Mouse (Mus musculus) spleen, adult 2 months (tissue): ENCODE measurements around the gene Etl4. TPM values are rescaled to one million over a fixed set of nuclear protein-coding genes. Genes with fewer than 3 reads are reported as not detected.

Source experiments
- DNase-seq, 2 experiments: peaks; one replicate each; pipeline versions ENCODE4 v3.0.0 to v3.0.0-alpha.2; 2012 to 2021; ENCODE audit warnings: low spot score in 2 of 2, low read depth in 1 of 2
- H3K27ac ChIP-seq: fragments of 200-500 bp; 2 replicates; pipeline ENCODE4 v1.5.1; 2012; ENCODE audit warnings: low read length, inconsistent platforms; ENCODE audit not compliant: insufficient read depth
- H3K27me3 ChIP-seq: fragments of 200-500 bp; 2 replicates; pipeline ENCODE4 v1.6.1; 2012; ENCODE audit warnings: mild to moderate bottlenecking, moderate library complexity, low read length, inconsistent platforms; ENCODE audit not compliant: control insufficient read depth, insufficient read depth
- H3K36me3 ChIP-seq: fragments of 200-500 bp; 2 replicates; pipeline ENCODE4 v1.6.1; 2012; ENCODE audit warnings: mild to moderate bottlenecking, low read length, inconsistent platforms; ENCODE audit not compliant: control insufficient read depth, insufficient read depth
- H3K4me1 ChIP-seq: fragments of 200-500 bp; 2 replicates; pipeline ENCODE4 v1.6.1; 2011; ENCODE audit warnings: inconsistent platforms; ENCODE audit not compliant: control insufficient read depth, insufficient read depth, insufficient read length
- H3K4me3 ChIP-seq: fragments of 200-500 bp; 2 replicates; pipeline ENCODE4 v1.5.1; 2011; ENCODE audit warnings: mild to moderate bottlenecking, inconsistent platforms; ENCODE audit not compliant: insufficient read depth, insufficient read length; ENCODE audit errors: extremely low read depth
- CTCF ChIP-seq: fragments of 200-500 bp; IDR thresholded peaks from 2 replicates; pipeline ENCODE4 v1.5.1; 2011; ENCODE audit warnings: mild to moderate bottlenecking, inconsistent platforms; ENCODE audit not compliant: insufficient read depth, insufficient read length, insufficient replicate concordance; ENCODE audit errors: extremely low read depth
- POLR2A ChIP-seq: fragments of 200-500 bp; IDR thresholded peaks from 2 replicates; pipeline ENCODE4 v1.6.1; 2011; ENCODE audit warnings: low read depth, low read length, inconsistent platforms
- WGBS: fragments of 180-500 bp; shearing (Covaris S2); methylation state at CpG from one replicate; pipeline ENCODE4 v1.1.7; 2018; 5-methylcytosine and 5-hydroxymethylcytosine counted together
- polyA plus RNA-seq: library from polyadenylated mRNA; depleted of rRNA; stranded (reverse); fragments of >200 nt; gene quantifications from 2 replicates; pipeline ENCODE4 v1.2.3, GENCODE M21; 2012

Gene Etl4
- polyA plus RNA-seq, 1 experiment = 5.3 TPM

DNA sequence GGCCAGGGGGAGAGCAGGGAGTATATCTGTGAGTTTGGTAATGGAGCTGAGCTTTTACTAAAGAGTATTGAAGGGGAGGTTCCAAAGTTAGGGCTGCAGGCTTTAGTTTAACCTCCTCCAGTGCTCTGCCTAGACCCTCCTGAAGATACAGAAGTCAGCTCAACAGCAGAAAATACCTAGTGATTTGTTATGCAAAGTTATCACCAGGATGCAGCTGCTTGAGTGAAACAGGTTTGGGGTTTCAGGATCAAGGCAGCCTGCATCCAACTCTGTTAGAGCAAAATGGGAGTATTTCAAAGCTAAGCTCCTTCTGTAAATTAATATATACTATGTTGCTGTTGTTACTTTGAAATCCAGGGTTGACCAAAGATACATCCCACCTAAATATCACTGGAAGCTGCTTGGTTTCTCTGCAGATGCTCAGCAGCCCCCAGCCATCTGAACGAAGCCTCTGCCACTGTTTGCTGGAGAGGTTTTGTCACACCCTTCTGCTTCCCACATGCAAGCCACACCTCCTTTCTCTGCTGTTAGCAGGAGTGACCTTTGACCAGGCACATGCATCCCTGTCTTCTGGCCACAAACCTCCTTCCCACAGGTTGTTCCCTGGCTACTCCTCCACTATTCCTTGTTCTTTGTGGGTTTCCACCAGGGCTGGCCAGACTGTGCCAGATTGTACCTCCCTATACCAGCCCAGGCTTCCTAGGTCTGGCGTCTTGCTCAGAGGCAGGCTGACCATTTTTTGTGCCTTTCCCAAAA lies 814.6 kb downstream of the Etl4 start:
- no peak overlapping the region for H3K4me3 ChIP-seq
- WGBS = 62% methylated on average over 2 of the region's 2 CpGs
- DNase-seq = no peak
- H3K4me1 ChIP-seq = no peaks in the 10 kb centered on the region
- TF ChIP-seq CTCF = no peak
- TF ChIP-seq POLR2A = no peak
- H3K27ac ChIP-seq = no peak overlapping the region
- no peaks in the 10 kb centered on the region for H3K36me3 ChIP-seq
- no peaks in the 10 kb centered on the region for H3K27me3 ChIP-seq

DNA sequence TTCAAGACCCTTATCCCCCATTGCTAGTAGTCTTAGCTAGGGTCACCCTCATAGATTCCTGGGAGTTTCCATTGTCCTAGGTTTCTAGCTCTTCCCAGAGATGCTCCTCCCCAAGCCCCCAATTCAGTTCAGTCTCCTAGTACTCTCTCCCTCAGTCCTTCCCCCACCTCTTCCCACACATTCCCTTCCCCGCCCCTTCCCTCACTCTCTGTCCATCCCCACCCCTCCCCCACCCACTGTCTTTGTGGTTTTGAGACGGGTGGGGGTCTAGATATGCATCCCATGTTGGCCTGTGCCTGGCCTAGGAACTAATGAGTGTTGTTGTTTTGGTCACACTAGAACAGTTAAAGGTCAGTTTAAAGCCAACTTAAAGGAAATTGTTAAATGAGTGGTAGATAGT lies 817.4 kb downstream of the Etl4 start:
- TF ChIP-seq CTCF (no peak), POLR2A (no peak)
- no peaks in the 10 kb centered on the region for H3K4me1 ChIP-seq
- no peak overlapping the region for H3K4me3 ChIP-seq
- H3K27ac ChIP-seq = no peak overlapping the region
- 79% methylated on average over 2 of the region's 2 CpGs for WGBS
- no peak for DNase-seq
- no peaks in the 10 kb centered on the region for H3K36me3 ChIP-seq
- no peaks in the 10 kb centered on the region for H3K27me3 ChIP-seq

GRCm38 (mm10) chr2:20727752-20728438 lies 818.3 kb downstream of the Etl4 start:
- H3K27me3 ChIP-seq = no peaks in the 10 kb centered on the region
- no peaks in the 10 kb centered on the region for H3K36me3 ChIP-seq
- TF ChIP-seq CTCF = no peak
- no peak for TF ChIP-seq POLR2A
- no peak overlapping the region for H3K27ac ChIP-seq
- no peaks in the 10 kb centered on the region for H3K4me1 ChIP-seq
- no peak overlapping the region for H3K4me3 ChIP-seq
- DNase-seq = no peak
- 59% methylated on average over 6 of the region's 6 CpGs for WGBS

DNA sequence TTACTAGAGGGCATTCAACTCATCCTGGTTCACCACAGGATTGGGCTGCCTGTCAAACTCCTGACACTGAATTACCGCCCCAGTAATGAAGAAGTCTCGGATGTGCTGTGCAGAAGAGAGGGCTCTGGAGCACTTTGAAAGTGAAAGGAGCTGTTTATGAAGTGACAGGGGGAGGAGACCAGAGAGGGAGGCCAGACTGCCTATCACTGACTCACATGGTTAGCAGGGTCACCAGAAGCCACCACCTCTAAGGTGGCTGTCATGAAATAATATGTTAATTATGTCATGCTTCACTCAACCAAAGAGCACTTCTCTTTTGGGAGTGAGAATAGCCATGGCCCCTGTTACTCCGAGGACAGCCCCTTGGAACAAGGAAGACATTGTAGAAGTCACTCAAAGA lies 825.9 kb downstream of the Etl4 start:
- Histone ChIP-seq H3K4me3 (no peak overlapping the region), H3K4me1 (no peaks in the 10 kb centered on the region), H3K27me3 (no peaks in the 10 kb centered on the region), H3K36me3 (no peaks in the 10 kb centered on the region), H3K27ac (no peak overlapping the region)
- TF ChIP-seq POLR2A (no peak), CTCF (no peak)
- DNase-seq = no peak
- 65% methylated on average over 3 of the region's 3 CpGs for WGBS

DNA sequence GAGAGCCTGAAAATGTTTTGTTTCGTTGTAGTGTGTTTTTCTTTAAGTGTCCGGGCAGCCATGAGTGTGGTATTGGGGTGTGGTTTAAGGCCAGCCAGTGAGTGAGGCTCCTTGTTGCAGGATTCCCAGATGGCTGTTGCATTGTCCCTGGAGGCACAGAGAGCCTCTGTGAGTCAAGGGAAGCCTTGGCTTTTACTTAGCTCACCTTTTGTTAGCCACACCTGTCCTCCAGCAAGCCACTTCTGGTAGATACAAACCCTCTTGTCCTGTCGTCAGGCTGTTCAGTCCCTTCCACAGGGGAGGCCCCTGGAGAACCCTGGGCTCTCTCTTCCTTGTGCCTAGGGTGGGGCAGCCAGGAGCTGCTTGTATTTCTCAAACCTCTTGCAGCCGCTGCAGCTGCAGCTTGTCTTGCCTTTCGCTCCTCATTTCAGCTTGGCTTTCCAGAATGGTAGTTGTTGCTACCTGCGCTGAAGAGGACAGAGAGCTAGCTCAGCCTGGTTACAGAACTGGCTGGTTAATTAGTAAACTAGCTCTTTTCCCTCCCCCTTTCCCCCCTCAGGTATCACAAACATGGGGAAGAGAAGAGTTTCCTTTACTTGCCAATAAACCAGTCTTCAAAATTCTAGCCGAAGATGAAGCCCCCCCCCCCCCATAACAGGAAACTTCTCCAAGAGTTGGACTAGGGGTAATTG lies 826.9 kb downstream of the Etl4 start:
- TF ChIP-seq CTCF (no peak), POLR2A (no peak)
- H3K4me3 ChIP-seq = no peak overlapping the region

DNA sequence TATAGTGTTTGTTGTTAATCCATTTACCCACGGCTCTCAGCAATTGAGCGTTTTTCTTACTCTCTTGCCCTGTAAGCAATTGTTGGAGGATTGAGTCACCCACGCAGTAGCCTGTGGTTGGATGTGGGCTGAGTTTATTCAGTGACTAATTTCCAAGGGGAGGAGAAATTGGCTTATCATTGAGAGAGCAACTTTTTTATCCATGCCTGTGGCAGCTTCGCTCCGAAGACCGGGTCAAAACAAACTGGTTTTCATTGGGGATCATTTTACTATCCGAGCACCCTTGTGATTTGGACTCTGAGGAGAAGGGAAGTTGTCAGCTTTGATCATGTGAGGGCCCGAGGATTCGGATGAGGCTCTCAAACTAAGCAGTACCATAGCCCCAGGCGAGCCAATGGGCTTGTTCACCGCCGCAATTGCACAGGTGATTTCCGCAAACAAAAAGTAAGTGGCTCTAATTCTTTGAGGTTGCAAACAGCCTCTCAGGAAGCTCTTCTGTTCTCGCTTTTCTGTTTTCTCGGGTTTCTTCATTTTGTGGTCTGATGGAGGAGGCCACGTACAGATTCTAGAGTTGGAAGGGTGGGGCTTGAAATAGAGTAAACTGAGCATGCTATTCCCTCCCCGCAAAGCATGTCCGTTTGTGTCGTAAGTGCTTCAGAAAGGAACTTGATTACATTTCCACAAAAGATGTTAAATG lies 827.7 kb downstream of the Etl4 start:
- H3K27ac ChIP-seq = no peak overlapping the region
- H3K4me3 ChIP-seq = no peak overlapping the region
- no peaks in the 10 kb centered on the region for H3K4me1 ChIP-seq
- DNase-seq = no peak
- H3K36me3 ChIP-seq = no peaks in the 10 kb centered on the region
- TF ChIP-seq POLR2A (no peak), CTCF (no peak)
- WGBS = 84% methylated on average over 19 of the region's 19 CpGs
- no peaks in the 10 kb centered on the region for H3K27me3 ChIP-seq

More for the DNA sequence above, 826.9 kb downstream of the Etl4 start:
- H3K4me1 ChIP-seq = no peaks in the 10 kb centered on the region
- DNase-seq = no peak
- WGBS = 85% methylated on average over 7 of the region's 7 CpGs
- H3K27ac ChIP-seq = no peak overlapping the region
- no peaks in the 10 kb centered on the region for H3K36me3 ChIP-seq
- H3K27me3 ChIP-seq = no peaks in the 10 kb centered on the region
